Mouse (Mus musculus): ENCODE measurements around the gene Mettl1.

DNA sequence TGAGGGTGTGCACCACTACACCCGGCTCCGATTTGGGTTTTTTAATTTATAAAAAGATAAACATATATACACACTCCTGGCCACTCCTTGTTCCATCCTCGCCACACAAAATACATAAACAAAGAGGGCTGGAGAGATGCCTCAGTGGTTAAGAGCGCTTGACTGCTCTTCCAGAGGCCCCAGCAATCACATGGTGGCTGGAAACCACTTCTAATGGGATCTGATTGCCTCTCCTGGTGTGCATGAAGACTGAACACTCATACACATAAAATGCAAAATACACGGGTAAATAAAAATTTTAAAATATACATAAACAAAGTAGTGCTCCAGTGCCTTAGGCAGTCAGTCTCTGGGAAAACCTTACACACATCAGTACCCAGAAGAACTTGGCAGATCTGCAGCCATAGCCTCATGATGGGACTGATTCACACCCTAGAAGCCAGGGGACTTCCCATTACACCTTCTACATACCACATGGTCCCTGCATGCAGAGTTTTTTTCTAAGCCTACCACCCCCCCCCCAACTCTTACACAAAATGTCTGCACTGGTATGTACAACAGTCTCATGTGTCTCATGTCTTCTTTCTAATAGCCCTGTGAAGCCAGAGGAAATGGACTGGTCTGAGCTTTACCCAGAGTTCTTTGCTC lies 1.4 kb downstream of the Mettl1 start:
- TF ChIP-seq CTCF (conservative IDR thresholded peaks at IDR 0.05; ENCODE audit: low read length) = no peak
- TF ChIP-seq NANOG (IDR thresholded peaks at IDR 0.05; ENCODE audit: borderline replicate concordance, low read length) = no peak
- TF ChIP-seq POU5F1 (IDR thresholded peaks at IDR 0.05; ENCODE audit: borderline replicate concordance, low read length) = no peak

All from E14TG2a.4 (cell line).